Mouse (Mus musculus): ENCODE measurements around the gene Fbxl13. TPM values are rescaled to one million over a fixed set of nuclear protein-coding genes. Genes with fewer than 3 reads are reported as not detected.

The Fbxl13 gene
- total and polyA plus RNA-seq, 3 experiments = 0.13 to 0.23 TPM; not detected in 1

- no peak for TF ChIP-seq ZC3H11A (IDR thresholded peaks at IDR 0.05; ENCODE audit: low read depth, low read length)
- peak; percentile 52 for TF ChIP-seq TCF12 (IDR thresholded peaks at IDR 0.05; ENCODE audit: low read depth, low read length)
- TF ChIP-seq HCFC1 (IDR thresholded peaks at IDR 0.05; ENCODE audit: low read depth, low read length) = no peak
- TF ChIP-seq E2F4 (IDR thresholded peaks at IDR 0.05; ENCODE audit: borderline replicate concordance, low read depth, low read length) = no peak
- TF ChIP-seq POLR2AphosphoS2 (IDR thresholded peaks at IDR 0.05; ENCODE audit: low read length) = no peak
- TF ChIP-seq UBTF (IDR thresholded peaks at IDR 0.05; ENCODE audit: borderline replicate concordance, insufficient read depth, low read depth, low read length) = no peak
- TF ChIP-seq MAFK (IDR thresholded peaks at IDR 0.05; ENCODE audit: borderline replicate concordance, low read depth, low read length) = no peak
- no peak for TF ChIP-seq ETS1 (IDR thresholded peaks at IDR 0.05; ENCODE audit: low read depth, low read length)
- 0 out of 2 replicates have a peak, but pooled peaks have one; percentile 26 for TF ChIP-seq TAL1 (IDR thresholded peaks at IDR 0.05; ENCODE audit: low read length)
- no peak for TF ChIP-seq SMC3 (IDR thresholded peaks at IDR 0.05; ENCODE audit: low read depth, low read length)
- no peak for TF ChIP-seq NRF1 (IDR thresholded peaks at IDR 0.05; ENCODE audit: insufficient read depth, low read depth, low read length, poor library complexity, severe bottlenecking)
- TF ChIP-seq TBP (IDR thresholded peaks at IDR 0.05; ENCODE audit: low read depth, low read length) = peak; percentile 19; the same call in 1 of the 2 replicates
- no peak for TF ChIP-seq JUND (IDR thresholded peaks at IDR 0.05; ENCODE audit: low read depth, low read length)
- no peak for TF ChIP-seq MEF2A (IDR thresholded peaks at IDR 0.05; ENCODE audit: extremely low read depth, insufficient replicate concordance, low read depth, low read length, poor library complexity, severe bottlenecking)
- TF ChIP-seq USF2 (IDR thresholded peaks at IDR 0.05; ENCODE audit: borderline replicate concordance in 1 of 2, insufficient read depth in 1 of 2, low read depth in 1 of 2, low read length in 2 of 2) = peak in 1 of 2 experiments; percentile 42; a peak in 1 of 4 replicates
- no peak for TF ChIP-seq CTCF (IDR thresholded peaks at IDR 0.05 in 2 of 3, conservative IDR thresholded peaks at IDR 0.05 in 1 of 3; ENCODE audit: control insufficient read depth in 1 of 3, insufficient read depth in 1 of 3, low read depth in 2 of 3, low read length in 3 of 3, poor library complexity in 1 of 3, severe bottlenecking in 1 of 3)
- peak; percentile 85 for TF ChIP-seq GATA1 (IDR thresholded peaks at IDR 0.05; ENCODE audit: low read depth, low read length)
- peak; percentile 29; the same call in 1 of the 2 replicates for TF ChIP-seq BHLHE40 (IDR thresholded peaks at IDR 0.05; ENCODE audit: borderline replicate concordance, low read depth, low read length)
- TF ChIP-seq CHD1 (IDR thresholded peaks at IDR 0.05; ENCODE audit: low read depth, low read length) = no peak
- peak; percentile 85 for TF ChIP-seq RCOR1 (IDR thresholded peaks at IDR 0.05; ENCODE audit: low read depth, low read length)
- TF ChIP-seq RAD21 (IDR thresholded peaks at IDR 0.05; ENCODE audit: low read depth, low read length) = no peak
- no peak for TF ChIP-seq CHD2 (IDR thresholded peaks at IDR 0.05; ENCODE audit: low read length)
- TF ChIP-seq ZNF384 (IDR thresholded peaks at IDR 0.05; ENCODE audit: low read depth, low read length) = peak; percentile 60
- no peak for TF ChIP-seq NELFE (IDR thresholded peaks at IDR 0.05; ENCODE audit: low read depth, low read length)
- TF ChIP-seq USF1 (IDR thresholded peaks at IDR 0.05; ENCODE audit: low read depth, low read length) = peak; percentile 72; the same call in 1 of the 2 replicates
- no peak; the same call in 1 of the 2 replicates for TF ChIP-seq MAX (IDR thresholded peaks at IDR 0.05; ENCODE audit: low read length)
- peak; percentile 55; the same call in 1 of the 2 replicates for TF ChIP-seq MYC (IDR thresholded peaks at IDR 0.05; ENCODE audit: low read depth, low read length)
- TF ChIP-seq POLR2A (IDR thresholded peaks at IDR 0.05; ENCODE audit: control insufficient read depth in 1 of 2, insufficient read depth in 1 of 2, low read depth in 1 of 2, low read length in 2 of 2, poor library complexity in 1 of 2) = no peak
- TF ChIP-seq MYB (IDR thresholded peaks at IDR 0.05; ENCODE audit: low read depth, low read length) = no peak
- peak; percentile 69 to 77 for TF ChIP-seq EP300 (IDR thresholded peaks at IDR 0.05; ENCODE audit: low read depth in 1 of 2, low read length in 2 of 2)
- no peak for TF ChIP-seq POLR2AphosphoS5 (IDR thresholded peaks at IDR 0.05; ENCODE audit: borderline replicate concordance, low read depth, low read length)
- peak overlapping the region; percentile 3 for H3K9ac ChIP-seq (ENCODE audit: control insufficient read depth, low read depth, low read length, poor library complexity, severe bottlenecking)
- peak overlapping the region; percentile 19 to 27 for H3K4me3 ChIP-seq (ENCODE audit: control insufficient read depth in 1 of 2, insufficient read depth in 1 of 2, low read depth in 2 of 2, low read length in 2 of 2)
- no peaks in the 10 kb centered on the region for H3K79me2 ChIP-seq (ENCODE audit: control insufficient read depth, insufficient read depth, low read length, poor library complexity)
- peaks cover 4 to 7% of the 10 kb centered on the region in 2 experiments; a peak in 2 of 4 replicates for H3K4me1 ChIP-seq (ENCODE audit: control insufficient read depth in 1 of 2, insufficient read depth in 2 of 2, low read length in 2 of 2)
- peaks cover 0 to 11% of the 10 kb centered on the region in 2 experiments; a peak in 2 of 4 replicates for H3K36me3 ChIP-seq (ENCODE audit: control insufficient read depth in 1 of 2, insufficient read depth in 2 of 2, low read length in 2 of 2)
- no peak overlapping the region for H3K27ac ChIP-seq (ENCODE audit: control insufficient read depth, low read depth, low read length)
- DNase-seq (ENCODE audit: low read depth, low spot score) = peak; percentile 81
- H3K27me3 ChIP-seq (ENCODE audit: control insufficient read depth in 1 of 2, insufficient read depth in 2 of 2, low read length in 2 of 2) = no peaks in the 10 kb centered on the region
- H3K9me3 ChIP-seq (replicated peaks; ENCODE audit: insufficient read depth, low read length) = no peaks in the 10 kb centered on the region
Measured at GRCm38 (mm10) chr5:21687042-21687441, 41.6 kb upstream of the Fbxl13 start.
